Mouse (Mus musculus): ENCODE data around the gene Smurf1. TPM values are rescaled to one million over a fixed set of nuclear protein-coding genes. Genes with fewer than 3 reads are reported as not detected.

The Smurf1 gene
- polyA plus RNA-seq, 2 experiments, result 24.7 to 28.3 TPM

DNA sequence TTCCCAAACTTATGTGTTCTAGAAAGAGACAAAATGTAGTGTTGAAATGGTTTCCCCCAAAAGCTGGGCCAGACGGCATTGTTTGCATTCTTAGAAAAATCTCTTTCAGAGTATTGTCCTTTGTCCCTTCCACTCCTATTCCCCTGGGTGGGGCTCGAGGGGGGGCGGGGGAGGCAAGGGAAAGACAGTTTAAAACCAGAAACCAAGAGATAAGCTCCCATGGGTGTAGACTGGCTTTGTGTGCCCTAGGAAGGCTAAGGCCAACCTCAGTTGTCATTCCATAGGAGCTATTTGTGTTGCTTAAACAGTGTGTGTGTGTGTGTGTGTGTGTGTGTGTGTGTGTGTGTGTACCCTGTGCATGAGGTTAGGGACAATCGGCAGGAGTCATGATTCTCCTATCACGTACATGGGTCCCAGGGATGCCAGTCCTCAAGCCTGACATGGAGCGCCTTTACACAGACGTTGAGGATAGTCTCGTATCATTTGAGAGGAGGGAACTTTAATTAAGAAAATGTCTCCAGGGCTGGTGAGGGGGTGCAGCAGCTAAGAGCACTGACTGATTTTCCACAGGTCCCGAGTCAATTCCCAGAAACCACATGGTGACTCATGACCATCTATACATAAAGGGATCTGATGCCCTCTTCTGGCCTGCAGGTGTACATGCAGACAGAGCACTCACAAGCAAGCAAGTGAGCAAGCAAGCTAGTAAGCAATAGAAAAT lies 22.9 kb upstream of the Smurf1 start:
- H3K4me2 ChIP-seq (replicated peaks; ENCODE audit: low read depth, low read length, severe bottlenecking), result no peak overlapping the region
- no peaks in the 10 kb centered on the region for H3K27me3 ChIP-seq (ENCODE audit: control insufficient read depth, insufficient read depth, low read length)
- WGBS, result 45% methylated on average over 9 of the region's 9 CpGs
- ATAC-seq (ENCODE audit: low FRiP score, low read depth) (peak; percentile 68; the same call in 1 of the 2 replicates), DNase-seq (ENCODE audit: low spot score) (peak; percentile 39)
- H3K4me1 ChIP-seq (ENCODE audit: control insufficient read depth, insufficient read depth, low read length), result no peaks in the 10 kb centered on the region
- no peak for TF ChIP-seq POLR2A (IDR thresholded peaks at IDR 0.05; ENCODE audit: borderline replicate concordance, extremely low read depth, insufficient read depth, insufficient read length)
- no peak overlapping the region for H3K27ac ChIP-seq (replicated peaks; ENCODE audit: low read depth, low read length)
- H3K4me3 ChIP-seq (replicated peaks; ENCODE audit: low read length), result no peak overlapping the region
- no peaks in the 10 kb centered on the region for H3K36me3 ChIP-seq (ENCODE audit: control insufficient read depth, insufficient read depth, low read length)
- no peak overlapping the region for H3K9ac ChIP-seq (ENCODE audit: low read depth, low read length, severe bottlenecking)
- H3K9me3 ChIP-seq (ENCODE audit: control insufficient read depth, low read length), result peaks cover 4% of the 10 kb centered on the region; the same call in 1 of the 2 replicates

DNA sequence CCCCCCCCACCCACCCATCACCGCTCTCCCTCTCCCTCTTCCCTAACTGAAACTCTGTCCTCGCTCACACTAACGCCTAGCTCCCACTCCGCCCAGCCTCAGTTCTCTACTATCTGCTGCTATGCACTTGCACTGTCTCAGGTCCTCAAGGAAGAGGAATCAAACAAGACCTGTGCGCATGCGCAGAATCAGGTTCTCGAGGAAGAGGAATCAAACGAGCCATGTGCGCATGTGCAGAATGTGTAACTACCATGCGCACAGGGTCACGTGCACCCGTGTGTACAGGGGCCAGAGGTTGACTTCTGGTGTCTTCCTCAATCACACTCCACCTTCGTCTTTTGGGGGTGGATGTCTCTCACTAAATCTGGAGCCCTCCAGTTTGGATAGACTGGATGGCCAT lies 21.9 kb upstream of the Smurf1 start:
- no peak for DNase-seq (ENCODE audit: low spot score)
- Histone ChIP-seq H3K4me3 (replicated peaks; ENCODE audit: low read length) (no peak overlapping the region), H3K9ac (ENCODE audit: low read depth, low read length, severe bottlenecking) (no peak overlapping the region), H3K9me3 (ENCODE audit: control insufficient read depth, low read length) (peaks cover 8% of the 10 kb centered on the region; the same call in 1 of the 2 replicates), H3K4me1 (ENCODE audit: control insufficient read depth, insufficient read depth, low read length) (no peaks in the 10 kb centered on the region), H3K36me3 (ENCODE audit: control insufficient read depth, insufficient read depth, low read length) (no peaks in the 10 kb centered on the region), H3K27me3 (ENCODE audit: control insufficient read depth, insufficient read depth, low read length) (no peaks in the 10 kb centered on the region), H3K27ac (replicated peaks; ENCODE audit: low read depth, low read length) (no peak overlapping the region), H3K4me2 (replicated peaks; ENCODE audit: low read depth, low read length, severe bottlenecking) (no peak overlapping the region)
- no peak for ATAC-seq (ENCODE audit: low FRiP score, low read depth)
- no peak for TF ChIP-seq POLR2A (IDR thresholded peaks at IDR 0.05; ENCODE audit: borderline replicate concordance, extremely low read depth, insufficient read depth, insufficient read length)
- 85% methylated on average over 13 of the region's 13 CpGs for WGBS

DNA sequence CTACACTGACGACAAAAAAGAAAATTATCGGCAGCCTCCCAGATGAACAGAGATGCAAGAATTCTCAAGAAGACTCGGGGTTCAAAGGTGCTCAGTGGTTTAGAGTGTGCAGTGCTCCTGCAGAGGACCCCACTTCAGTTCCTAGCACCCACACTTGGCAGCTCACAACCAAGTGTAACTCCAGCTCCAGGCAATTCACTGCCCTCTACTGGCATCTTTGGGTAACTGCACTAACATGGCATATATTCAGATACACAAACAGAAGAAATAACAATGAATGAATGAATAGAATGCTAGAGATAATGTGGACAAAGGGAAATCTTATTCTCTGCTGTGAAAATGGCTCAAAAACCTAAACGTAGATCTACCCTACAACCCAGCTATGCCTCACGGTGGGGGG lies 19.2 kb upstream of the Smurf1 start:
- WGBS, result 93% methylated on average over 5 of the region's 5 CpGs
- H3K4me1 ChIP-seq (ENCODE audit: control insufficient read depth, insufficient read depth, low read length), result no peaks in the 10 kb centered on the region

DNA sequence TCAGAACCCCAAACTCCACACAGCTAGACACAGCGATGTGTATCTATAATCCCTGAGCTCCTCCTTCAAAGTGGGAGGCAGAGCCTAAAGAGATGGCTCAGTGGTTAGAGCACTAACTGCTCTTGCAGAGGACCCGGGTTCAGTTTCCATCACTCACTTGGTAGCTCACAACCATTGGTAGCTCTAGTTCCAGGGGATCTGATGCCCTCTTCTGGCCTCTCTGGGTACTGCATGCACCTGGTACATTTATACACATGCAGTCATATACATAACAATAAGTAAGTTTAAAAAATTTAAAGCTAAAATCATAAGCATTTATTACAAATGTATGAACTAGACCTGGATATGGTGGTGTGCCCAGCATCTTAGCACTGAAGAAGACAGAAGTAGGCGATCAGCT lies 17.6 kb upstream of the Smurf1 start:
- ATAC-seq (ENCODE audit: low FRiP score, low read depth) (no peak), DNase-seq (ENCODE audit: low spot score) (no peak)
- no peaks in the 10 kb centered on the region for H3K4me1 ChIP-seq (ENCODE audit: control insufficient read depth, insufficient read depth, low read length)
- H3K27me3 ChIP-seq (ENCODE audit: control insufficient read depth, insufficient read depth, low read length), result no peaks in the 10 kb centered on the region
- no peak overlapping the region for H3K9ac ChIP-seq (ENCODE audit: low read depth, low read length, severe bottlenecking)
- 89% methylated on average over 3 of the region's 3 CpGs for WGBS
- no peak for TF ChIP-seq POLR2A (IDR thresholded peaks at IDR 0.05; ENCODE audit: borderline replicate concordance, extremely low read depth, insufficient read depth, insufficient read length)
- H3K27ac ChIP-seq (replicated peaks; ENCODE audit: low read depth, low read length), result no peak overlapping the region
- no peak overlapping the region for H3K4me2 ChIP-seq (replicated peaks; ENCODE audit: low read depth, low read length, severe bottlenecking)
- H3K4me3 ChIP-seq (replicated peaks; ENCODE audit: low read length), result no peak overlapping the region
- H3K9me3 ChIP-seq (ENCODE audit: control insufficient read depth, low read length), result peaks cover 8% of the 10 kb centered on the region; the same call in 1 of the 2 replicates
- H3K36me3 ChIP-seq (ENCODE audit: control insufficient read depth, insufficient read depth, low read length), result no peaks in the 10 kb centered on the region

More for the DNA sequence above, 19.2 kb upstream of the Smurf1 start:
- H3K36me3 ChIP-seq (ENCODE audit: control insufficient read depth, insufficient read depth, low read length), result no peaks in the 10 kb centered on the region
- no peak overlapping the region for H3K4me2 ChIP-seq (replicated peaks; ENCODE audit: low read depth, low read length, severe bottlenecking)
- H3K27ac ChIP-seq (replicated peaks; ENCODE audit: low read depth, low read length), result no peak overlapping the region
- ATAC-seq (ENCODE audit: low FRiP score, low read depth) (no peak), DNase-seq (ENCODE audit: low spot score) (no peak)
- no peaks in the 10 kb centered on the region for H3K27me3 ChIP-seq (ENCODE audit: control insufficient read depth, insufficient read depth, low read length)
- no peak overlapping the region for H3K9ac ChIP-seq (ENCODE audit: low read depth, low read length, severe bottlenecking)
- no peak overlapping the region for H3K4me3 ChIP-seq (replicated peaks; ENCODE audit: low read length)
- peaks cover 8% of the 10 kb centered on the region; the same call in 1 of the 2 replicates for H3K9me3 ChIP-seq (ENCODE audit: control insufficient read depth, low read length)
- TF ChIP-seq POLR2A (IDR thresholded peaks at IDR 0.05; ENCODE audit: borderline replicate concordance, extremely low read depth, insufficient read depth, insufficient read length), result no peak

DNA sequence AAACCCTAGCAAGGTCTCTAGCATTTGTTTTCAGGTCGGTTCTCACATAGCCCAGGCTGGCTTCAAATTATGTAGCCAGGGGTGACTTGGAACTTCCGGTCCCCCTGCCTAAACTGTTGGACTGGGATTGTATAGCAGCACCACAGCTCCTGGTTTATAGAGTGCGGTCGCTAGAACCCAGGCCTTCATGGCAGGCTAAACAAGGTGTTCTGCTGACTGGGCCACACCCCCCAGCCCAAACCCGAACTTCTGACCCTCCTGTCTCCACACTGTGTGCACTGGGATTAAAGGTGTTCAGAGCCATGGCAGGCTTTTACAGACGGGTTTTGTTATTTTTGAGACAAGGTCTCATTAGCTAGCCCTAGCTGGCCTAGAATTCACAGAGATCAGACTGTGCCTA lies 13.5 kb upstream of the Smurf1 start:
- H3K27ac ChIP-seq (replicated peaks; ENCODE audit: low read depth, low read length), result no peak overlapping the region

More for the DNA sequence above, 13.5 kb upstream of the Smurf1 start:
- Histone ChIP-seq H3K9me3 (ENCODE audit: control insufficient read depth, low read length) (peaks cover 5% of the 10 kb centered on the region; the same call in 1 of the 2 replicates), H3K4me1 (ENCODE audit: control insufficient read depth, insufficient read depth, low read length) (no peaks in the 10 kb centered on the region), H3K27me3 (ENCODE audit: control insufficient read depth, insufficient read depth, low read length) (no peaks in the 10 kb centered on the region), H3K4me2 (replicated peaks; ENCODE audit: low read depth, low read length, severe bottlenecking) (no peak overlapping the region), H3K36me3 (ENCODE audit: control insufficient read depth, insufficient read depth, low read length) (no peaks in the 10 kb centered on the region), H3K9ac (ENCODE audit: low read depth, low read length, severe bottlenecking) (no peak overlapping the region), H3K4me3 (replicated peaks; ENCODE audit: low read length) (no peak overlapping the region)
- WGBS, result 72% methylated on average over 6 of the region's 6 CpGs
- ATAC-seq (ENCODE audit: low FRiP score, low read depth), result no peak
- no peak for DNase-seq (ENCODE audit: low spot score)
- TF ChIP-seq POLR2A (IDR thresholded peaks at IDR 0.05; ENCODE audit: borderline replicate concordance, extremely low read depth, insufficient read depth, insufficient read length), result no peak

Measured in limb, embryonic 14.5 days (tissue).